Mouse (Mus musculus): ENCODE results near the gene Pnpla6. TPM values are rescaled to one million over a fixed set of nuclear protein-coding genes. Genes with fewer than 3 reads are reported as not detected.

Gene Pnpla6
- polyA plus RNA-seq, 1 experiment from 2014 or later = 6.4 TPM

- Histone ChIP-seq H3K36me3 (replicated peaks; ENCODE audit: insufficient read depth, low read length) (peaks cover 10% of the 10 kb centered on the region), H3K4me1 (ENCODE audit: insufficient read depth) (peaks cover 22% of the 10 kb centered on the region), H3K9me3 (ENCODE audit: low read length) (no peaks in the 10 kb centered on the region), H3K4me2 (ENCODE audit: low read depth, low read length) (peak within 1 kb of the TSS; percentile 89), H3K9ac (replicated peaks) (peak within 1 kb of the TSS; percentile 77), H3K27me3 (ENCODE audit: insufficient read depth, low read length) (no peaks in the 10 kb centered on the region), H3K4me3 (ENCODE audit: low read depth, low read length) (peak within 1 kb of the TSS; percentile 84), H3K27ac (ENCODE audit: low read depth) (peak within 1 kb of the TSS; percentile 83)
- TF ChIP-seq EP300 (IDR thresholded peaks at IDR 0.05; ENCODE audit: low read depth) (no peak; the same call in 1 of the 2 replicates), CTCF (IDR thresholded peaks at IDR 0.05; ENCODE audit: low read depth) (peak; percentile 35)
- WGBS (ENCODE audit: insufficient replicate concordance) = under 1% methylated on average over 68 of the region's 70 CpGs
- peak; percentile 98 for DNase-seq
- ATAC-seq = peak; percentile 91
These were observed 14.7 kb upstream of the Pnpla6 start, which contains the start of gene Mcoln1 for GRCm38 (mm10) chr8:3500235-3501090. Mcoln1 (plus strand) TSS chr8:3500457.

GRCm38 (mm10) chr8:3502217-3502616, 13.0 kb upstream of the Pnpla6 start:
- DNase-seq (no peak), ATAC-seq (no peak)
- peak overlapping the region; percentile 41 for H3K9ac ChIP-seq (replicated peaks)
- H3K4me1 ChIP-seq (ENCODE audit: insufficient read depth) = peaks cover 22% of the 10 kb centered on the region
- H3K27me3 ChIP-seq (ENCODE audit: insufficient read depth, low read length) = no peaks in the 10 kb centered on the region
- TF ChIP-seq CTCF (IDR thresholded peaks at IDR 0.05; ENCODE audit: low read depth) (no peak), EP300 (IDR thresholded peaks at IDR 0.05; ENCODE audit: low read depth) (no peak)
- 58% methylated on average over 4 of the region's 4 CpGs for WGBS (ENCODE audit: insufficient replicate concordance)
- peaks cover 15% of the 10 kb centered on the region; the same call in 1 of the 2 replicates for H3K36me3 ChIP-seq (replicated peaks; ENCODE audit: insufficient read depth, low read length)
- no peak overlapping the region for H3K4me2 ChIP-seq (ENCODE audit: low read depth, low read length)
- H3K9me3 ChIP-seq (ENCODE audit: low read length) = no peaks in the 10 kb centered on the region
- no peak overlapping the region for H3K4me3 ChIP-seq (ENCODE audit: low read depth, low read length)
- no peak overlapping the region for H3K27ac ChIP-seq (ENCODE audit: low read depth)

- H3K9ac ChIP-seq (replicated peaks) = no peak overlapping the region
- peak; percentile 71 for ATAC-seq
- no peak overlapping the region for H3K4me2 ChIP-seq (ENCODE audit: low read depth, low read length)
- H3K4me1 ChIP-seq (ENCODE audit: insufficient read depth) = no peaks in the 10 kb centered on the region; the same call in 1 of the 2 replicates
- no peak for DNase-seq
- H3K27ac ChIP-seq (ENCODE audit: low read depth) = no peak overlapping the region
- H3K36me3 ChIP-seq (replicated peaks; ENCODE audit: insufficient read depth, low read length) = peaks cover 34% of the 10 kb centered on the region
- no peak for TF ChIP-seq CTCF (IDR thresholded peaks at IDR 0.05; ENCODE audit: low read depth)
- TF ChIP-seq EP300 (IDR thresholded peaks at IDR 0.05; ENCODE audit: low read depth) = no peak
- WGBS (ENCODE audit: insufficient replicate concordance) = 72% methylated on average over 6 of the region's 6 CpGs
- no peak overlapping the region for H3K4me3 ChIP-seq (ENCODE audit: low read depth, low read length)
- H3K9me3 ChIP-seq (ENCODE audit: low read length) = no peaks in the 10 kb centered on the region
- H3K27me3 ChIP-seq (ENCODE audit: insufficient read depth, low read length) = no peaks in the 10 kb centered on the region
These were observed 7.0 kb upstream of the Pnpla6 start for GRCm38 (mm10) chr8:3507979-3508754.

GRCm38 (mm10) chr8:3514681-3515247, 420 bp upstream of the Pnpla6 start:
- H3K27ac ChIP-seq (ENCODE audit: low read depth) = peak overlapping the region; percentile 76; the same call in 1 of the 2 replicates
- no peak for DNase-seq

GRCm38 (mm10) chr8:3515771-3516417, 710 bp downstream of the Pnpla6 start:
- Histone ChIP-seq H3K9me3 (ENCODE audit: low read length) (no peaks in the 10 kb centered on the region), H3K4me2 (ENCODE audit: low read depth, low read length) (peak overlapping the region; percentile 90), H3K27me3 (ENCODE audit: insufficient read depth, low read length) (no peaks in the 10 kb centered on the region), H3K27ac (ENCODE audit: low read depth) (peak overlapping the region; percentile 76), H3K9ac (replicated peaks) (peak overlapping the region; percentile 78), H3K36me3 (replicated peaks; ENCODE audit: insufficient read depth, low read length) (peaks cover 16% of the 10 kb centered on the region), H3K4me1 (ENCODE audit: insufficient read depth) (peaks cover 10% of the 10 kb centered on the region), H3K4me3 (ENCODE audit: low read depth, low read length) (peak overlapping the region; percentile 74)
- DNase-seq = peak; percentile 43
- TF ChIP-seq CTCF (IDR thresholded peaks at IDR 0.05; ENCODE audit: low read depth) = no peak
- TF ChIP-seq EP300 (IDR thresholded peaks at IDR 0.05; ENCODE audit: low read depth) = no peak
- ATAC-seq = peak; percentile 22
- WGBS (ENCODE audit: insufficient replicate concordance) = under 1% methylated on average over 25 of the region's 25 CpGs

More at GRCm38 (mm10) chr8:3514681-3515247, 420 bp upstream of the Pnpla6 start:
- no peaks in the 10 kb centered on the region for H3K27me3 ChIP-seq (ENCODE audit: insufficient read depth, low read length)
- TF ChIP-seq CTCF (IDR thresholded peaks at IDR 0.05; ENCODE audit: low read depth) (no peak), EP300 (IDR thresholded peaks at IDR 0.05; ENCODE audit: low read depth) (no peak)
- H3K9me3 ChIP-seq (ENCODE audit: low read length) = no peaks in the 10 kb centered on the region
- ATAC-seq = no peak
- peaks cover 10% of the 10 kb centered on the region for H3K4me1 ChIP-seq (ENCODE audit: insufficient read depth)
- 33% methylated on average over 13 of the region's 13 CpGs for WGBS (ENCODE audit: insufficient replicate concordance)
- H3K36me3 ChIP-seq (replicated peaks; ENCODE audit: insufficient read depth, low read length) = peaks cover 20% of the 10 kb centered on the region
- peak overlapping the region; percentile 74 for H3K4me3 ChIP-seq (ENCODE audit: low read depth, low read length)
- peak overlapping the region; percentile 78 for H3K9ac ChIP-seq (replicated peaks)
- H3K4me2 ChIP-seq (ENCODE audit: low read depth, low read length) = peak overlapping the region; percentile 90

All from liver, postnatal 0 days (tissue).